Mouse (Mus musculus) erythroid progenitor cell, adult 5-6 weeks (primary cell): ENCODE measurements around the gene Plekhb1. TPM values are rescaled to one million over a fixed set of nuclear protein-coding genes. Genes with fewer than 3 reads are reported as not detected.
A peak's percentile ranks its signal among the peaks of the same experiment; 100 is the strongest.

ENCODE experiments used
- ATAC-seq: replicated peaks from 2 replicates; pipeline ENCODE4 v1.8.0; 2016; ENCODE audit warnings: moderate number of reproducible peaks, mild to moderate bottlenecking, moderate TSS enrichment, inconsistent platforms; ENCODE audit not compliant: poor library complexity, low FRiP score, severe bottlenecking
- total RNA-seq, 2 experiments: library from RNA; stranded (forward) in 1 of 2; stranded (reverse) in 1 of 2; fragments of 150-400 nt in 1 of 2; fragments of 186-747, 209-891 nt in 1 of 2; gene quantifications; 2 replicates each; pipeline versions ENCODE4 v1.2.3 to v1.2.4; 2015 to 2017; ENCODE audit warnings: low replicate concordance in 2 of 2

Plekhb1 gene
- total RNA-seq, 2 experiments from 2014 or later, result not detected

DNA sequence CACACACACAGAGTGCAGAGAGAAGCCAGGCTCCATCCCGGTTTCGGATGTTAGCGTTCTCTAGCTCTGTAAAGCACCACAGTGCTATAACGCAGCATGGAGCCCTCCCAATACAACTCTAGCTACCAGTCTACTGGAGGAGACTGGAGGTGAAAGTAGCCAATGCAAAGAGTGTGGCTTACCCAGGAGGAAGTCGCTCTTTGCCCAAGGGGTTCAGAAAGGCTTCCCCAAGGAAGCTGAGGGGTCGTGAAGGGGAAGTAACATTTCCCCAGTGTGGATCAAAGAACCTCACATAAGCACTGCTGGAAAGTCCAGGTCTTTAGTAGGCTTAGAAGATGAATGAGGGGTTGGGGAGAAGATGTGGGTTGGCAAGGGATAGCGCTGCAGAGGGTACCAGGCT, 950 bp downstream of the Plekhb1 start:
- no peak for ATAC-seq

DNA sequence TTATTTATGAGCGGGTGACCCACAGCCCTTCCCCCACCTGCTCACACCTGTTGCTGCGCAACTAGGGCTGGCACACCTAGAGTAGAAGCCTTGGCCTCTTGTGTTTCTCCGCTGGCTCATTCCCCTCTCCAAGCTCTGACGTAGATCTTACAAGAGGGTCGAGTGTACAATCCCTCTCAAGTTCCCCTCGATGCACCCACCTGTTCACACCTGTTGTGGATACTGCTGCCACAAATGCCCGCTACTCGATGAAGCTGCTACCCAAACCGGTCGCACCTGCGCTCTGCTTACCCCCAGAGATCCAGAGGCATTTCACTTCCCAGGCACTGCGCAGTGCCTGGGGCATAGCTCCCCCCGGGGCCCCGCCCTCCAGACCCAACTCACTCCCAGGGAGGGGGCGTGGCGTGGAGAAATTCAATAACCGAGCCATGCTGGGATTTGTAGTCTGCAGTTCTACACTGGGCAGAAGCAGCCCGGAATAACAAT, 4.1 kb downstream of the Plekhb1 start:
- no peak for ATAC-seq

DNA sequence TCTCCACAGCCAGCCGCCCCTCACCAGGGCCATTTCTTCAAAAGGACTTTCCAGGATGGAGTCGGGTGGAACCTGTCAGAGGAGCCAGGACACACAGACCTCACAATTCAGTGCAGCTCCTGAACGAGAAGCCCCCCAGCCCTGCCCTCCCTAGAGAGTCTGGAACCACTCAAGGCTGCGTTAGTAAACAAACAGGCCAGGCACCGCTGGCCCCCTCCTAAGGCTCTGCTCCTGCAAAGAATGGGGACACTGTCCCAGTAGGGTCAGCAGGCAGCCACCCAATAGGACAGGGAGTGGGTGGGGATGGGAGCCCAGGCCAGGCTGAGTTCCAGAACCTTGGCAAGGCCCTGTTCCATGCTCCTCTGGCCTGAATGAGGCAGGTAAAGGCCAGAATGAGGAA, 5.5 kb downstream of the Plekhb1 start:
- ATAC-seq, result no peak

DNA sequence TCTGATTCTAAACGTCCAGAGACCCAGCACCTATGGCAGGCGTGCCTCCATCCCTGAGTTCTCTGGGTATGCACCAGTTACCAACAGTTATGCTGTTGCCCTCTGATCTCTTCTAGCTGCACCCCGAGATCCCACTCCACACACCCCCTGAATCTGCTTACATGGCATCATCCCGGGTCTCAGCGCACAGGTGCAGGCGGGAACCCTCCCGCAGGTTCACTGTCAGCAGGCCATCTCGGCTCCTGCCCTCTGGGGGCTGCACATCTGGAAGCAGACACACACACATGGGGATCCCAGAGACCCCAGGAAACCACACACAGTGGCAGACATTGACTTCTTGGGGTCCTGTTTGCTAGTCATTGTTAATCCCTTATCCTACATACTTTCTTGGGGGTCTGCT, 7.8 kb downstream of the Plekhb1 start:
- no peak for ATAC-seq

DNA sequence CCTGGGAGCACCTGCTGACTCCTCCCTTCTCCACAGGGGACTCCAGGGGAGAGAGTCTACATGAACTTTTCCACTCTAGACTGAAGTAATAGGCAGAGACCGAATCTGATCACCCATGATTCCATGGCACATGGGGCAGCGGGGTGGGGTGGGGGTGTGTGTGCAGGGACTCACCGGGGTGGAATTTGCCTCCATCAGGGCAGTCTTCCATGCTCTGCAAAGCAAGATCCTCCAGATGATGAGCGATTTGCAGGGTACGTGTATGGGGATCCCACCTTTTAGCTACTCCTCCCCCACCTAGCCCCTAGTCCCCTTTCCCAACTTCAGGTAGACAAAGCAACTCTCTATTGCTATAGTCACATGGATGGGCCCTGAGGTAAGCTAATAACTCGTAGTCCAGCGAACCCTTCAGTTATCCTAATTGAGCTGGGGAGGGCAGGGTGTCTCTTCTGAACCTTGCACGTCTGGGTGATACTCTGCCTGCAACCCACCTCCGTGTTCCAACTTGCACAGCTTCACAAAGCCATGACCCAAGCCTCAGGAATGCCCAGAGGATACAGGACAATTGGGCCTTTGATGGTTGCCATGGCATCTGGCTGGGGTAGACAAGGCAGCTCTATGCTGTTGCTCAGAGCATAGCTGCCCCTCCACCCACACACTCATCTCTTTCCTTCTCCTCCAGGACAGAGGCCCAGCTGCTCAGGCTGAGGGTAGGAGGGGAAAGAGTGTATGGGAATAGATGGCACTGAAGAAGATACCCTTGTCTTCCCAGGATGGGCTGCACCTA, 8.5 kb downstream of the Plekhb1 start:
- no peak for ATAC-seq

DNA sequence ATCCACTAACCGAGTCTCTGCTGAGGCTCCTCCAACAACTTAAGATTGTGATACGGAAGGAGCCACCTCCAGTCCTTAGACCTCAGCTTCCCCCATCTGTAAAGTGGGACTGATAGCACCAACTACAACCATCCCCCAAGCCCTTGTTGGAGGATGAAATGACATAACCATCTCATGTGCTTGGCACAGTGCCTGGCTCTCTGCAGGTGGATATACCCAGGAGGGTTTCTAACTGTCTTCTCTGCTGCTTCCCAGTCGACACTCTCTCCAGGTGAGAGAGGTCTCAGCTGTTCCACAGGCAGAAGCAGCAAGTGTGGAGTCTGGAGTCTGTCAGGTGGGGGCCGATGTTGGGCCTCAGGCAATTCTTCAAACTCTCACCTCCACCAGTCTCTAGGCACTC, 11.2 kb downstream of the Plekhb1 start:
- ATAC-seq, result no peak

DNA sequence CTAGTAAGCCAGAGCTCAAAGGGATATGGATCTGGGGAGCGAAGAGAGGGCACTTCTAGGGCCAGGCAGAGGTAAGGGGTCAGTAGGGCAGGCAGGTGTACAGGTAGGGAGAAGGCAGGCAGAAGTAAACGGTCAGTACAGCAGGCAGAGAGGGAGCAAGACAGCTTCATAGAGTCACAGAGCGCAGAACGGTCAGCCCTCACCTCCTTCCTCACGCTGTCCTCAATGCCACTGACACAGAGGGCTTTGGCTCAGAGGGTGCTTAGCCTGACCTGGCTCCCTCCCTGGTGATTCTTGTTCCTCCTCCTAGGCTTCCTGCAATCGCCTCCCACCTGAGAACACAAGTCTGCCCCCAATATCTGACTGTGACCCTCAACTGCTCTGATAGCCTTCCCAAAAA, 11.8 kb downstream of the Plekhb1 start:
- no peak for ATAC-seq

DNA sequence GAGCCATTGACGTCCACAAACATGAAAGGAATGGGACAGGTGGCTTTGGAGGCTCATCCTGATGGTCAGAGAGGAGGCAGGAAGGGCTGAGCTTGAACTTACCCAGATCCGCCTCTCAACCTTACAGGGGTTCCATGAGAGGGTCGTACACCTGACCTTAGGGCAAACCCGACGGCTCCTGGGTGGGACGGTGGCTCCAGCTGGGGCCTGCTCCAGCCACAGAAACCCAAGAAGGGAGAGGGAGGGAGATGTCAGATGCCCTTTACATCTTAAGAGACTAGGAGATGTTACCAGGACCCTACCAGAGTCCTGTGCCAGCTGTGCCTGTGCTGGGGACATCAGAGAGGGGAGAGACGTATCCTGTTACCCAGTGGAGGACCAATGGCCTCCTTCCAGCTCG, 12.4 kb downstream of the Plekhb1 start:
- ATAC-seq, result no peak

DNA sequence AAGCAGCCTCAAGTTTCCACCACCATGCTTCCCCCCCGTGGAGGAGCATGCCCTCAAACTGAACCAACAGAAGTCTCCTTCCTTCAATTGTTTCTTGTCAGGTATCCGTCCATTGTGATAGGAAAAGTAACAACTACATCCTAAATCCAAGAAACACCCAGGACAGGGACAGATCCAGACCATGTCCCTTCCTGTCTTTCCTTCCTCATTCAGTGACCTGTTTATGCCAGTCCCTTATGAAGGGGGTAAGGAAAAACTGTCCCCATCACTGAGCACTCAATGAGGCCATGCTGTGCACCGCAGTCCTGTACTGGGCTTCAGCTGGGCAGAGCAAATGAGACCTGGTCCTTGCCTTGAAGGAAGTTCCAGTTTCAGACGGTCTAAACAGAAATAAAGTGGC, 13.1 kb downstream of the Plekhb1 start:
- no peak for ATAC-seq

DNA sequence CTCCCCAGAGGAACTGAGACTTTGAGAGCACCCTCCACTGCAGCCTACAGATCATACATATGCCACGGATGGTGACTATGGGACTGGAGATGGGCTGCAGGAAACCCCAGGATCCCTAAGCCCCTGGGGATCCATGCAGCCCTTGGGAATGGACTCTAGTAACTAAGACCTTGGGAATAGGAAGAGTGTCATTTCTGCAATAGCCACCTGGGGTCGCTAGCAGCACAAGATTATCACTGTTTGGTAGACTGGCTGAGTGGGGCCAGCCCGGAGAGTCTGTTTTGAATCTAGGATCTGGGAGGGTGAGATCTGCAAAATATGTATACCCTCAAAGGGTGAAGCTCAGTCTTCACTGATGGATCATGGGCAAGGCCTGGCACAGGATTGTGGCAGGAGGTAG, 17.1 kb downstream of the Plekhb1 start:
- ATAC-seq, result peak; percentile 68

DNA sequence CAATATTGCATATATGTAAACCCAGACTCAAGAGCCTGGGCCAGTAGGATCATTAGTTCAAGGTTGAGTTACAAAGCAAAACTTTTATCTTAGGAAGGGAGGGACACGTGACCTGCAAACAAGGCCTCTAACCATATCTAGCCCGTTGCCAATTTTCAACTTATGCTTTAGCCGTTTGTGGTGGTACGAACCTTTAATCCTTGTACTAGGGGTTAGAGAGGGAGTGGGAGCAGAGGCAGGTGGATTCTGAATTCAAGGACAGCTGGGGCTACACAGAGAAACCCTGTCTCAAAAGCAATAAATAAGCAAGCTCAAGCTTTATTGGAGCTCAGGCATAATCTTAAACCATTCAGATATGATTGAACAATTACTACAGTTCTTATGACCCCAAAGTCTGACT, 19.8 kb downstream of the Plekhb1 start:
- no peak for ATAC-seq

DNA sequence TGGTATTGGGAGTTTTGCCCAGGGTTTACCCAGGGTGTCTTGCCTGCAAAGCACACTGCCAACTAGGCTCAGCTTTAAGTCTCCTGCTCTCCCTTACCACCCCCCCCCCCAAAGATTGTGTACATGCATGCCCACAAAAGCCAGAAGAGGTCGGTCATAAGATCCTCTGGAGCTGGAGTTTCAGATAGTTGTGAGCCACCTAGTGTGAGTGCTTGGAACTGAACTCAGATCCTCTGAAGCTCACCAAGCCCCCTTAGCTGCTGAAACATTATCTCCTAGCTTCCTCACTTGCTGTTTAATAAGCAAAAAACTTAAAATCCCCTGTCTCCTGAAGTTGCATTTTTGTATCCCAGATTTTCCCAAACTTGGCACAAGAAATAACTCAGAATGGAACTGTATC, 24.6 kb downstream of the Plekhb1 start:
- ATAC-seq, result peak; percentile 68

DNA sequence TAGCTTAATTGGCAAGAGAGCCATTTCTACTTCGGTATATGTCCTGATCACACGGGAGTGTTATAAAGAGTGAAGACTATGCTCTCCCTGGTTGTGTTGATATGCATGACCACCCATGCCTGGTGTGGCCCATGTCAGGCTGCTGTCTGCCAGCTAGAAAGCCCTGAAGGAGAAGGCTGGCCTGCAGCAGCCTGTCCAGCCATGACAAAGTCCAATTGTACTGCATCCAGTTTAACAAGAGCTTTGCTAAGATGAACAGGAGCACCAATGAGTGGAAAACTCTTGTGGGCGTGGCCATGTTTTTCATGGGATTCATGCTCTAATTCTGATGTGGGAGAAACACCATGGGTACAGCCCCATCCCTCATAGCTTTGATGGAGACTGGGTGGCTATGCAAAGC, 37.7 kb downstream of the Plekhb1 start:
- no peak for ATAC-seq

DNA sequence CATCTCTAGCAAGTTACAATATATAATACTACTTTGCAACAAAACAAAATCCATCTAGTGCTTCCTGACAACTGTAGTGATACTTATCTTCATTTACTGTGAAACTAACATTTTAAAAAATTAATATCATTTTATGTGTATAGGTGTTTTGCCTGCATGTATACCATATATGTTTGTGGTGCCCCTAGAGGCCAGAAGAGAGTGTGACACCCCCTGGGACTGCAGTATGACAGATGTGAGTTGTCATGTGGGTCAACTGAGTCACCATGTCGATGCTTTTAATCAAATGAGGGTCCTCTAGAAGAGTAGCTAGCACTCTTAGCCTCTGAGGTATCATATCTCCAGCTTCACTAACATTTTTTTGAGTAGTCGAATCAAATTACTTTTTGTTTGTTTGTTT, 39.9 kb downstream of the Plekhb1 start:
- ATAC-seq, result peak; percentile 92

DNA sequence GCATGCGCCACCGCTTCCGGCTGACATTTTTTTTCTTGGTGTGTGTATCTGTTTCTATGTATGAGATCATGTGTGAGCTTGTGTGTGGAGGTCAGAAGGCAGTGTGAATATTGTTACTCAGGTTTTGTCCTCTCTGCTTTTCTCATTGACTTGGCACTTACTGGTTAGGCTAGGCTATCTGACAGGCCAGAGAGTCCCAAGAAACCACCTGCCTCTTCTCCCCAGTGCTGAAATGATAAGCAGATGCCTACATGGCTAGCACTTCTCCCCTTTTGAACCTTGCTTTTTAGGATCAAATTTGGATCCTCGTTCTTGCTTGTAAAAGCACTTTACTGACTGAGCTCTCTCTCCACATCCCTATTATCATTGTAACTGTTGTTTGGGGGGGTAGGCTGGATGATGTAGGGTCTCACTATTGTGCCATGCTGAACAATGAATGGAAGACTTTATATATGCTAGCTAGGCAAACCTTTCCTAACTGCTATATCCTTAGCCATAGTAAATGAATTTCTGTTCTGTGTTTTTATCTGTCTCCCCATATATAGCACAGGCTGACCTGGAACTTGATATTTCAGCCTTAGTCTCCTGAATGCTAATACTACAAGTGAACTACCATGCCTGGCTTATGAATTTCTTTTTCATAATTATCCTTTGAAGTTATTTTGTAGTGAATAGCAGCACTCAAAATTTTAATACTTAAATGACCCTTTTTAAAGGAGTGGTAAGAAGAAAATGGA, 45.9 kb downstream of the Plekhb1 start:
- ATAC-seq, result peak; percentile 94

DNA sequence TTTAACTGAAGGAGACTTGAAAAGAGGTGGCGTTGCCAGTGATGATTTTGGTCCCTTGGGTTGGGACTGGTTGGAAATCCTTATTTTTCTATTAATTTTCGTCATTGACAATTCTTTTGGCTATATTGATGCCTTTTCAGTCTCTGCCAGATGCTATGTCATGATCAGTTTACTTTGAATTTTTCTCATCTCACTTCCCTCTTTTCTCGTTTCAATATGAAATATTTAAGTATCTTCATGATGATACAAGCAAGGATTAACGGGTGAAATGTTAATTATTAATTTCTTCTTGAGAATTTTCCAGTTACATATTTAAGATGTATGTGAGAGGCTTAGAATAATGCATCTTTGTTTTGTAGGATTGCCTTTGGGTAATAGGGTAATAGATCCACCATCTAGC, 53.3 kb downstream of the Plekhb1 start:
- ATAC-seq, result no peak

DNA sequence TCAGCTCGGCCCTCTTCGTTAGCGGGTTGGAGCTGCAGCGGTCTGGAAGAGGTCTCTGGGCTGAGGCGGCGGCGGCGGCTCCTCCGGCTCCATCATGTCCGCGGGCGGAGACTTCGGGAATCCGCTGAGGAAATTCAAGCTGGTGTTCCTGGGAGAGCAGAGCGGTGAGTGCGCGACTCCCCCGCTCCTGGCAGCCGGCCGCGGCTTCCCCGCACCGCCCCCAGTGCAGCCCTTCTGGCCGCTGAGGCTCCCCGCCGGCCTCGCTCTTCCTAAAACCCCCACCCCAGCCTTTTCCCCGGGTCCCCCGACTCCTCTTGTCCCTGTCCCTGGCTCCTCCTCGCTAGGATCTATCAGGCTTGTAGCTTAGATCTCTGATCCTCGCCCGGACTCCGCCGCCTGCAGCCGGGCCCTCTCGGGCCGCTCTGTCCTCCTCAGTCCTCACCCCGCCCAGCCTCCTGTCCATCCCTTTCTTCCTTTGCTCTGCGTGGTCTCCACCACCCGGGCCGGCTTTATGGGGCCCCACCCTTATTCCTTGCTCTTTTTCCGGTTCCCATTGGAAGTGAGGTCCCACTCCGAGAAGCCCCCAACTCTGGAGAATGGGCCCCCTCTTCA, 54.0 kb downstream of the Plekhb1 start, which contains the start of gene Mrpl48:
TSS of gene Mrpl48 (minus strand) at position 172 of the 612 bp plus-strand sequence.
- peak; percentile 54 for ATAC-seq

DNA sequence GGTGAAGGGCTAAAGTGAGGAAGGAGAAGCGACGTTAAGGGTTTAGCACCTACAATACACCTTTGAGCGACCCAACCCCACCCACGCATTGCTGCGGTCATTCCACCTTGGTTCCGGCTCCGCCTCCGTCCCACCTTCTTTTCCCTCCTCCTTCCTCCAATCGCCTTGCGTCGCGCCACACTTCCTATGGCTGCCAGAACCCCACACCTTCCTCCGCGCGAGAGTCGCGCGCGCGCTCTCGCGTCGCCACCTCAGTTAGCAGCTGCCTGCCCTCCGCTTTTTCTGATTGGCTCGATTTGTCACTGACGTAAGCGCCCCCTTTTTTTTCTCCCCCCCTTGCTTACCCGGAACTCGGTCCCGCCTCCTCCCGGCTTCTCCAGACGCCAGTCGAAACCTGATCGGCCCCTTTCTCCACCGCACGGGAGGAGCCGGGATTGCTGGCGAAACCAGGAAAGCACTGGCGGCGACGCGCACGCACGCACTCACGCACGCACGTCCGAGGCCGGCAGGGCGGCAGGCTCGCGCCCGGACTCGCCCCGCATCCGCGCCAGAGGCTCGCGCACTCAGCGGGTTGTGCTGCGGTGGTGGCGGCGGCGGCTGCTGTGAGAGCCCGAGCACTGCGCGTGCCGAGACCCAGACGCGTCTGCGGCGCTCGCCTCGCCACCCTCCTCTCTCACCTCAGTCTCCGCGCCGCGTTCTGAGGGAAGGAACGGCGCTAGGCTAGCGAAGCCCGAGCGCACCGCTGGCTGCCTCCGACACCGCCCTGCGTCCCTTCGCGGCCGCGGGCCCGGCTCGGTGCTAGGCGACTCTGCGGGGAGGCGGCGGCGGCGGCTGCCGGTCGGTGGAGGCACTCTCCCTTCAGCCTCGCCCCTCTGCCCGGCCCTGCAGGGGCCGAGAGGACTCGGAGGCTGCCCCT, 54.7 kb downstream of the Plekhb1 start, which contains the start of gene Rab6a:
TSS of gene Rab6a (plus strand) at position 197 of the 916 bp plus-strand sequence.
- ATAC-seq, result peak; percentile 92

DNA sequence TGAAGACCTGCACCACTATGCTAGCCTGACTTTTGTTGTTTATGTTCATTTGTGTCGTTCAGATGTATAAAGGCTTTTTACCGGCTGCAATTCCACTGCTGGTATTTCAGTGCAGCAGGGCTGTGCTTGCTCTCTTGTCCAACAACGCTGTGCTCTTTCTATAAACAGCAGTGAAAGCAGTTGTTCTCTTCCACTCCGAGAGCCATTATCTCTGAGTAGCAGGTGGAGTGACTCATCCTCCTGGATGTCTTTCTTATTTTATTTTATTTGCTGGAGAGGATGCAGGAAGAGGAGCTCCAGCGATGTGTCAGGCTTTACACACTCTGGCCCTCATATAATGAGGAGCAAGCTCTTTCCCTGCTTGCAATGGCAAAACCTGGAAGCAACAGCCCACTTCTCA, 62.0 kb downstream of the Plekhb1 start:
- ATAC-seq, result no peak

DNA sequence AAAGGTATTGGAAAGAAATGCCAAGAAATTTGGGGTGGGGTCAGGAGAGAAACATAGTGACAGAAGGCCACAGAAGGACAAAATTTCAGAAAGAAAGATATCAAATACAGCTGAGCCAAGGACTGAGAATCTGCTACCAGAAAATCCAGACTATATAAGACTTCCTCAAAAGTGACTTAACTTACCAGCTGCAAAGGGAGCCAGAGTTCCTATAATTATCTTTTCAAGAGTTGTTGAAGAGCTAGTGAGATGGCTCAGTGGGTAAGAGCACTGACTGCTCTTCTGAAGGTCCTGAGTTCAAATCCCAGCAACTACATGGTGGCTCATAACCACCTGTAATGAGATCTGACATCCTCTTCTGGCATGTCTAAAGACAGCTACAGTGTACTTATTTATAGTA, 68.9 kb downstream of the Plekhb1 start:
- no peak for ATAC-seq
